Mouse (Mus musculus) erythroblast, embryonic 14.5 days (primary cell): ENCODE results near the gene Lgals1.

ENCODE experiments used
- GATA1 ChIP-seq: IDR thresholded peaks from 2 replicates; pipeline ENCODE4 v1.6.1; 2012; ENCODE audit warnings: low read length, inconsistent platforms, mixed read lengths
- TAL1 ChIP-seq: IDR thresholded peaks from 3 replicates; pipeline ENCODE4 v1.6.1; 2012; ENCODE audit warnings: low read length, inconsistent platforms, mixed read lengths

- TF ChIP-seq TAL1: no peak
- TF ChIP-seq GATA1: no peak
Observed at GRCm38 (mm10) chr15:78930192-78930706, 3.7 kb downstream of the Lgals1 start.
